Mouse (Mus musculus) erythroblast, adult 5-6 weeks (primary cell): Measurements from ENCODE around the gene H2-K1. TPM values are rescaled to one million over a fixed set of nuclear protein-coding genes. Genes with fewer than 3 reads are reported as not detected.
"Not testable (repeated sequence)": the region's sequence is repeated elsewhere in the genome, so short reads cannot be mapped to it uniquely, and the experiment has no call there.

Experiments
- ATAC-seq: replicated peaks from 2 replicates; pipeline ENCODE4 v1.8.0; 2016; ENCODE audit warnings: moderate number of reproducible peaks, mild to moderate bottlenecking, moderate TSS enrichment, inconsistent platforms; ENCODE audit not compliant: poor library complexity, low FRiP score, severe bottlenecking
- total RNA-seq, 2 experiments: library from RNA; stranded (forward) in 1 of 2; stranded (reverse) in 1 of 2; fragments of 150-400 nt in 1 of 2; fragments of 200-764, 138-1000 nt in 1 of 2; gene quantifications; 2 replicates each; pipeline versions ENCODE4 v1.2.3 to v1.2.4; 2015 to 2017; ENCODE audit warnings: low replicate concordance in 2 of 2

The H2-K1 gene
- total RNA-seq, 2 experiments from 2014 or later: 97.6 to 177 TPM

GRCm38 (mm10) chr17:33958451-33958850, 41.7 kb downstream of the H2-K1 start:
- no peak for ATAC-seq

- no peak for ATAC-seq
Measured at GRCm38 (mm10) chr17:33957493-33957892, 42.7 kb downstream of the H2-K1 start.

GRCm38 (mm10) chr17:33956336-33956735, 43.8 kb downstream of the H2-K1 start:
- no peak for ATAC-seq

- ATAC-seq: peak; percentile 90
Measured at GRCm38 (mm10) chr17:33955555-33956214, 44.5 kb downstream of the H2-K1 start, which contains the start of the genes Vps52 and Rps18. Gene Vps52, plus strand, starts transcription at chr17:33955812. Gene Rps18, minus strand, starts transcription at chr17:33956001.

- ATAC-seq: no peak; the same call in none of the 2 replicates
Measured at GRCm38 (mm10) chr17:33954646-33955554, 45.2 kb downstream of the H2-K1 start.

- ATAC-seq: no peak
Measured at GRCm38 (mm10) chr17:33953961-33954565, 46.1 kb downstream of the H2-K1 start.

- ATAC-seq: no peak
Measured at GRCm38 (mm10) chr17:33953310-33953709, 46.8 kb downstream of the H2-K1 start.

GRCm38 (mm10) chr17:33952879-33953278, 47.3 kb downstream of the H2-K1 start:
- ATAC-seq: no peak

GRCm38 (mm10) chr17:33952015-33952414, 48.1 kb downstream of the H2-K1 start:
- not testable (repeated sequence) for ATAC-seq

- ATAC-seq: peak; percentile 53; the same call in 1 of the 2 replicates
Measured at GRCm38 (mm10) chr17:33951021-33951946, 48.9 kb downstream of the H2-K1 start, which contains the start of gene B3galt4. Gene B3galt4, minus strand, starts transcription at chr17:33951488.

GRCm38 (mm10) chr17:33950131-33950625, 50.0 kb downstream of the H2-K1 start:
- no peak for ATAC-seq

GRCm38 (mm10) chr17:33948905-33949537, 51.1 kb downstream of the H2-K1 start:
- ATAC-seq: no peak

GRCm38 (mm10) chr17:33948090-33948904, 51.9 kb downstream of the H2-K1 start:
- ATAC-seq: no peak

GRCm38 (mm10) chr17:33947430-33948089, 52.6 kb downstream of the H2-K1 start:
- ATAC-seq: no peak
